Mouse (Mus musculus) right cerebral cortex, adult 18-20 months (tissue): Measurements from ENCODE around the gene Ppig.
"Not testable (repeated sequence)": the region's sequence is repeated elsewhere in the genome, so short reads cannot be mapped to it uniquely, and the experiment has no call there.

Experiments
- DNase-seq: peaks from one replicate; pipeline ENCODE4 v3.0.0; 2022; ENCODE audit warnings: mixed read lengths

Gene Ppig

GRCm38 (mm10) chr2:69722273-69722649 lies at the start of gene Ppig:
Gene Ppig, plus strand, starts transcription at chr2:69722545.
- no peak for DNase-seq

DNA sequence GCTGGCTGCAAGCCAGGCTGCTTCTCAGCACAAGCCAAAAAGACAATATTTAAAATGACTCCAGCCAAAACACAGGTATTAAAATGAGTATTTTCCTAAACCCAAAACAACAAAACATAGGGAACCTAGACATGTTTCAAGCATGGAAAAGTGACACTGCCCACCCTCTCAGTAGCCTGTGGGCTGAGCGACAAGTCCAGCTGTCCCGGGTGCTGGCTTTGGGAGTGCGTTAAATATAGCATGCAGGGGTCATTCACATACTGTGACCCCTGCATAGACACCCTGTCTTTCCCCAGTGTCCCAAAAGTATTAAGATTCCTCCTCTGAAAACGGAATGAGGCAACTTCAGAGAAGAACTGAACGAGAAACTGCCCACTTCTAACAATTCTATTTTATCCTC lies 48.6 kb upstream of the Ppig start:
- no peak for DNase-seq

DNA sequence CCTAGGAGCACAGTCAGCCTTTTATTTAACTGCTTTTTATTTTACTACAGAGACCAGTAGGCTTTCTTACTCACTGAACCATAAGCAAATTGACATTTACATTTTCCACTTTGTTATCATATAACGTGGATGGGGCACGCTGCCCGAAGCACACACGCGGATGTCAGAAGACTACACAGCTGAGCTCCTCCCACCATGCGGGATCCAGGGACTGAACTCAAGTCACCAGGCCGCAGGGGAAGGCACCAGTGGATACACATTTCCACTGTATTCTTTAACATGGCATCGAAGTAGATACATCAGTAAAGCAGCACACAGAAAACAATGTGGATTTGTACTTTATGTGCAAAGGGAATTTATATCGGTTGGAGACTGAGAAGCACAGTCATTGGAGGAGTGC lies 47.1 kb upstream of the Ppig start:
- DNase-seq = no peak

- no peak for DNase-seq
Measured at GRCm38 (mm10) chr2:69676713-69677112, 45.6 kb upstream of the Ppig start.

- not testable (repeated sequence) for DNase-seq
Measured at GRCm38 (mm10) chr2:69677215-69677614, 45.1 kb upstream of the Ppig start.

DNA sequence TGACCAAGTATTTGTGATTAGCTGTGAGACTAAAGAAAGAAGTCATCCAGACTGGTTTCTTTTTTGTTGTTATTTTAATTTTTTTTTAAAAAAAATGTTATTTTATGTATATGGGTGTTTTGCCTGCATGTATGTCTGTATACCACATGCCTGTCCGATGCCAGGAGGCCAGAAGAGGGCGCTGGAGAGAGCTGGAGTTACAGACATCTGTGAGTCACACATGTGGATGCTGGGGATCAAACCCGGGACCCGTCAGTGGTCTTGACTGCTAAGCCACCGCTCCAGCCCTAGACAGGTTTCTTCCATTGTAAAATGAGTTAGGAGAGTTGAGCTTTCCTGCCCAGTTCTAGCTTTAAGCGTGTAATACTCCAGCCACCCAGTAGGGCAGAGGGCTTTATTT lies 42.4 kb upstream of the Ppig start:
- no peak for DNase-seq

- no peak for DNase-seq
Measured at GRCm38 (mm10) chr2:69681931-69682330, 40.4 kb upstream of the Ppig start.

- peak; percentile 14 for DNase-seq
Measured at GRCm38 (mm10) chr2:69683036-69683805, 39.1 kb upstream of the Ppig start.

DNA sequence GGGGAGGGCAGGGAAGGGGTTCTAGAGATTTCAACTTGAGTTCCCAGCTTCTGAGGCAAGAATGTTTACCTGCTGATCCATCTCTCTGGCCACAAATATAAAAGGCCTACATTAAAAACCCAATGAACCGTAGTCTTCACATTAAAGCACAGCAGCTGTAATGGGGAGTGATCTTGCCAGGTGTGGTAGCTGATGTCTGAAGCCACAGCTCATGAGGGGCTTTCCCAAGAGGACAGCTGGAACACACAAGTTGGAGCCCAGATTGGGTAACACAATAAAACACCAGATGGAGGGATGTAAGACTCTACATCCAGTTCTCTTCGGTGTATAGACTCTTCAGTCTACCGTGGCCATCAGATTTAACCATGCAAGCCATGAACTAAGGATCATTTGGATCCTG lies 37.9 kb upstream of the Ppig start:
- DNase-seq = no peak

GRCm38 (mm10) chr2:69690214-69690613 lies 32.1 kb upstream of the Ppig start:
- DNase-seq = peak; percentile 19

DNA sequence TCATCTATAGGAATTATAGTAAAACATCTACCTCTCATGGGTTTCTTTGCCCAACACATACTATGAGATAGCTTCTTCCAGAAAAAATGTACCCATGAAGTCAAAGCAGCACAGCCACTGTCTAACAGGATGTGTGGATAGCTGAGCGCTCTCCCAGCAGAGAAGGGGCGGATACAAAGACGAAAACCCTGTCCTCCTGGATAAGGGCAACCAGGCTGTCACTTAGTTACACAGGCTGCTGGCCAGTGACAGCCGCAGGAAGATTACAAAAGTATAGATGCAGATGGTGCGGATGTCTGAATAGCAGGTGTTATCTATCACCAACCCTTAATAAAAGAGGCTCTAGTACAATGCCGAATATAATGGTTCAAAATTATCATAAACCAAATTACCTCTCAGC lies 31.5 kb upstream of the Ppig start:
- DNase-seq = no peak

DNA sequence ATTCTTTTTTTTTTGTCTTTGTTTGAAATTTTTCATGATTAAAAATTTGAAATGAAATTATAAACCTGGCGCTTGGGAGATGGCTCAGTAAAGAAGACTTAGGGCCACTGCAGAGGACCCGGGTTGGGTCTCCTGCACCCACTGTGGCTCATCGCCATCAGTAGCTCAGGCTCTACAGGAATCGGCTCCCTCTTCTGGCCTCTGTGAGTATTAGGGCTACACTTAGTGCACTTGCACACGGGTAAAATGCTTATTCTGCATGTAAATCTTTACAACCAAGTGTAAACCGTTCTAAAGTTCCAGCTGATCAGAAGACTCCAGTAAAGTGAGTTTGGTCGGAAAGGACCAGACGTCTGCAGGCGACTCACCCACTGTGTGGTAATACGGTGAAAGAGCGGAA lies 28.8 kb upstream of the Ppig start:
- DNase-seq = no peak

GRCm38 (mm10) chr2:69700446-69700845 lies 21.9 kb upstream of the Ppig start:
- no peak for DNase-seq

- DNase-seq = peak; percentile 42
Measured at GRCm38 (mm10) chr2:69712171-69712570, 10.2 kb upstream of the Ppig start.

DNA sequence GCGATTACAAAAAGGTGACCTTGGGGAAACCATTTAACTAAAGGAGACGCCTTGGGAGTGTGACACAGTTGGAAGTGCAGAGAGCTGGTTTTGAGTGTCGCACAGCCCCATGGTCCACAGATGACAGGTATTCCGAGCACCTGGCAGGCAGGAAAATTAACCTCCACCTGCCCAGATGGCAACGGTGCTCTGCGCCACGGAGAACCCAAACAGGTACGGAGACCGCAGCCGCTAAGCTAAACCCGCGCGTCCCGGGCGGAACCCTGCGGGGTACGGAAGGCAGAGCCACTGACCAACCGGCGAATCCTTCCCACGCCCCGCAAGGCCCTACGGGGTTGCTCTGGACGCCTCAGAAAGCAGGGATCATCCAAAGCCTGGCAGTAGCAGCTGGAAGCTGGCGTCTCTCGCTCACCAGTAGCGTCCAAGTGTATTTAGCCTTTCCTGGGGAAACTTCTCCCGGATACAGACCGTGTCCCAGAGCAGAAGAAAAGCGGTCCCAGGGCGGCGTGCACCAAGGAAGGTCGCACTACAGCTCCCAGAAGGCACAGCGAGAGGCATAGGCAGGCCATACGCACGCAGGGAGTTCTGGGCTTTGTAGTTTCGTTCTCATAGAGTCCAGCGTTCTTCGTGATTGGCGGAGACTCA lies 9.2 kb upstream of the Ppig start, which contains the start of gene Fastkd1:
TSS of gene Fastkd1 (minus strand) at position 536 of the 645 bp plus-strand sequence.
- peak; percentile 94 for DNase-seq

- DNase-seq = no peak
Measured at GRCm38 (mm10) chr2:69713626-69714014, 8.7 kb upstream of the Ppig start.

DNA sequence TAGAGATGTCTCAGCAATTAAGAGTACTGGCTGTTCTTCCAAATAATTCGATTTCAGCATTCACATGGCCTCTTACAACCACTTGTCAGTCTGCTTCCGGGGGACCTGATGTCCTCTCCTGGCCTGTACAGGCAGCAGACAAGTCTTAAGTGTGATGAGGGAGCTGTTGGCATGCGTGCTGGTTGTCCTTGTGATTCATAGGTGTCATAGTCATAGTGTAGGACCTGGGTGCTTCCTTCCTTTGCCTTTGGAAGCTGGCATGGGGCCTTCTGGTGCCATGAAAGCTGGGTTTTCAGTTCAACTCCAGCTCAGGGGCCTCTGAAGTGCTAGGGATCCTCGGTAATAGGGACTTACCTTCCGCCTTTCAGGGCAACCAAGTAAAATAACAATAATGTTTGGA lies 8.2 kb upstream of the Ppig start:
- no peak for DNase-seq

GRCm38 (mm10) chr2:69716483-69716882 lies 5.9 kb upstream of the Ppig start:
- DNase-seq = no peak

GRCm38 (mm10) chr2:69719121-69719520 lies 3.2 kb upstream of the Ppig start:
- DNase-seq = no peak

DNA sequence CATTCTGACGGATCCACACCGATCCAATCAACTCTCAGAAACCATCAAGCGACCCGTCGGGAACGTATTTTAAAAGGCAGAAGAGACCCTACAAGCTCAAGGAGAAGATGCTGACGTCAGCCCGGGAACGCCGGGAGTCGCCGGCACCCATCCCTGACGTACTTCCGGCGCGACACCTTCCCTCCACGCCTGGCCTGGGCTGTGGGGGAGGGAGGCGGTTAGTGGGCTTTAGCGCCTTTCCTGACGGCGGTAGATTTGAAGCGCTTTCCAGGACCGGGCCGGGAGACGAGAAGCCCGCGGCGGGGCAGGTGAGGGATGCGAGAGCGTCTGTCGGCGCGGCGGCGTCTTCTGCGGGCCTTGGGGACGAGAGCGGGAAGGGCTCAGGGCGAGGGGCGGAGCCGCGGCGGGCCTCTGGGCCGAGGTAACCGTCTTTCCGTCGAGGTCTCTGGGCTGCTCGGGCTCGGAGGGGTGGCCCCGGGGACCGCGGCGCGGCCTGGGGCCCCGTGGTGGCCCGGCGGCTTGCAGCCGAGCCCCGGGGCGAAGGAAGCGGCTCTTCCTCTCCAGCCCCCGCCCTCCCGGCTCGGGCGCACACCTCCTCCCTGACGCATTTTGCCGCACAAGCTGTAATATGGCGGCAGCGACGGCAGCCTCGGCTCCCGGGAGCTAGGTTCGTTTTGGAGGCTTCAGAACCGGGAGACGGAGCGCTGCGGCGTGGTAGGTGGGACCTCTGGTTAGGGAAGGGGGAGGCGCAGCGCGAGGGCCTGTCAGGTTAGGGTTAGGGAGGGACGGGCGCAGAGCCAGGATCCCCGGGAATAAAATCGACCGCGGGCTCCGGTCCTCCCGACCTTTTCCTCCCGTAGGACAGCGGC lies 539 bp downstream of the Ppig start:
- peak; percentile 96 for DNase-seq

DNA sequence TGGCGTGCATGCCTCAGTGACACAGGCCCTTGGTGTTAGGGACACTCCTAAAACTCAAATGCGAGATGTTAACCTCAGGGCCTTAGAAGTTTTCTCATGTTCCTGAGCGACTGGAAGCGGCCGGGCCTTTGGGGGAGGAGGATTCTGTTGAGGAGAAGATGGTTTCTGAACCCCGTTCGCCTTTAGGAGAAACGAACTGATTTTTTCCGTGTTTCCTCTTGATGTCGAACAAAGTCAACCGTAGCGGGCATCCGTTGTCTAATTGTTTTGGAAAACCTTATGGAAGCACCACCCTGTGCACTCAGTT lies 1.1 kb downstream of the Ppig start:
- DNase-seq = no peak

DNA sequence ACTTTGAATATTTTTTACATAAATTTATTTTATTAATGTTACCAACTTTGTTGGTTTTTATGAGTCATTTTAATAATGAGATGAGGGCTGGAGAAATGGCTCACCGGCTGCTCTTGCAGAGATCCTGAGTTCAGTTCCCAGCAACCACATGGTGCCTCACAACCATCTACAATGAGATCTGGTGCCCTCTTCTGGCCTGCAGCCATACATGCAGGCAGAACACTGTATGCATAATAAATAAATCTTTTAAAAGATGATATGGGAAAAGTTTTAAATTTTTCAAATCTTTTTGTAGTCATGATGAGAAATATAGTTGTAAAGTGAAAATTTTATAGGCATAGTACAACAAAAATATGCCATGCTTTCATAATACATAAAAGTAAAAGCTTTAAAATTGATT lies 22.7 kb downstream of the Ppig start:
- DNase-seq = no peak

- DNase-seq = no peak
Measured at GRCm38 (mm10) chr2:69760980-69761379, 38.6 kb downstream of the Ppig start.

DNA sequence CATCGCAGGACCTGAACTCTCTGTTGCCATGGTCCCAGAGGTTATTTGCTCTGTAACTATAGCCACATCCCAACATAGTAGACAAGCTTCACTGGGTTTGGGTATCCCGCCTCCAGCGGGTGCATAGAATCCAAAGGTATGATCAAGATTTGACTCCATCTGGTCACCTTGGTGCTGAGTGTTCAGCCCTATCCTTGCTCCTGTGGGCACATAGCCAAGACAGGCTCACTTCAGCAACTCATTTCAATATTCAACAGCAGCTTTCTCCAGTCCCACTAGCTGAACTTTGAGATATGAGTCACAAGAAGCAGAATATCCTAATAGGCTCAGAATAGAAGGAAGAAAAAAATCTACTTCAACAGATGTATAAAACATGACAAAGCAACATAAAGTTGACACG lies 41.0 kb downstream of the Ppig start:
- no peak for DNase-seq
